Mouse (Mus musculus) small intestine, adult 2 months (tissue): ENCODE measurements at regions not wholly inside any gene's neighbourhood (a gene's known extent, or its start where the extent isn't known, plus 50 kb on each side); places are given as distances from the start of the nearest gene placed in this dataset.

Experiments
- CTCF ChIP-seq: fragments of 200-500 bp; IDR thresholded peaks from 2 replicates; pipeline ENCODE4 v1.5.1; 2012; ENCODE audit warnings: low read depth, mild to moderate bottlenecking, control low read depth, inconsistent platforms, low read length, moderate library complexity, mixed read lengths; ENCODE audit not compliant: insufficient replicate concordance, insufficient read length; ENCODE audit errors: extremely low read depth
- POLR2A ChIP-seq: fragments of 200-500 bp; IDR thresholded peaks from 2 replicates; pipeline ENCODE4 v1.6.1; 2012; ENCODE audit warnings: low read depth, mild to moderate bottlenecking, control low read depth, inconsistent platforms, low read length, moderate library complexity

DNA sequence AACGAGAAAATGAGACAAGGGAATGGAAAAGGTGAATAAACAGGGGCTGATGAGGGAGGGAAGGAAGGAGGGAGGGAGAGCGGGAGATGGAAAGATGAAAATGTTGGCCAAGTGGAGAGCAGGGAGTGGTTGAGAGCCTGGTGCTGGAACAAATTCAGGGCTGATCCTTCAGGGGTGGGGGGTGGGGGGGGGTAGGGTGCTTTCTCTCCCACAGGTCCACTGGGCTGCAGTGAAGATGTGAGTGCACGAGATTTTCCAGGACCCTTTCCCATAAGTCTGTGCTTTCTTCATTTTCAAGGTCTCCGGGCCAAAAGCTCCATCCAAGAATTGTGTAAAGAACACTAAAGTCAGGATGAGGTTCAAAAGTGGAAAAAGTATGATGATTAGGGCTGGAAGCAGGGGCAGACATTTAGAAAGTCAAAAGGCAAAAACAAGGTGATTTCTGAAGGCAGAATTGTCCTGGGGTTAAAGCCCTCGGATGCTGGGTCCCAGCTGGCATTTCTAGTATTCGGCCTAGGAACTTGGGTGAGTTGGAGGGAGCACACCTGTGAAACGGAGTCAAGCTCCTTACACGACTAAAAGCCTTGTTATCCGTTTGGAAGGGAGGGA is 74.5 kb upstream of the Boc start:
- no peak for TF ChIP-seq CTCF
- TF ChIP-seq POLR2A, result no peak
